Mouse (Mus musculus) brain, embryonic 14.5 days (tissue): Measurements from ENCODE around the gene Chka.

Source experiments
- CTCF ChIP-seq: fragments of 200-500 bp; IDR thresholded peaks from 2 replicates; pipeline ENCODE4 v1.5.1; 2012; ENCODE audit warnings: inconsistent platforms, mild to moderate bottlenecking, moderate library complexity, borderline replicate concordance; ENCODE audit not compliant: insufficient read depth, insufficient read length; ENCODE audit errors: extremely low read depth
- POLR2A ChIP-seq: fragments of 200-500 bp; IDR thresholded peaks from 2 replicates; pipeline ENCODE4 v1.6.1; 2012; ENCODE audit warnings: mild to moderate bottlenecking, inconsistent platforms, borderline replicate concordance; ENCODE audit not compliant: poor library complexity, insufficient read depth, insufficient read length, severe bottlenecking; ENCODE audit errors: extremely low read depth

GRCm38 (mm10) chr19:3919928-3920327, 68.4 kb downstream of the Chka start:
- TF ChIP-seq CTCF (no peak), POLR2A (no peak)
